Mouse (Mus musculus) limb, embryonic 14.5 days (tissue): ENCODE results near the gene Sppl2c. TPM values are rescaled to one million over a fixed set of nuclear protein-coding genes. Genes with fewer than 3 reads are reported as not detected.
"Not testable (repeated sequence)": the region's sequence is repeated elsewhere in the genome, so short reads cannot be mapped to it uniquely, and the experiment has no call there.

Source experiments
- ATAC-seq: fragments of 200-750 bp; cut with Nextera tagmentation; 2 replicates; pipeline ENCODE4 v1.8.0; 2017; ENCODE audit warnings: low read depth, moderate number of reproducible peaks, moderate TSS enrichment; ENCODE audit not compliant: low FRiP score
- DNase-seq: peaks from one replicate; pipeline ENCODE4 v3.0.0-alpha.2; 2015; ENCODE audit warnings: low spot score
- H3K27ac ChIP-seq: fragments of 300-500 bp; sonication (generic); replicated peaks from 2 replicates; pipeline ENCODE4 v1.5.1; 2014; ENCODE audit warnings: low read depth, mild to moderate bottlenecking, low read length, moderate library complexity, mixed read lengths
- H3K27me3 ChIP-seq: fragments of 300-500 bp; sonication (generic); 2 replicates; pipeline ENCODE4 v1.6.1; 2014; ENCODE audit warnings: low read length, mixed read lengths; ENCODE audit not compliant: control insufficient read depth, insufficient read depth
- H3K36me3 ChIP-seq: fragments of 300-500 bp; sonication (generic); 2 replicates; pipeline ENCODE4 v1.6.1; 2014; ENCODE audit warnings: mild to moderate bottlenecking, low read length, moderate library complexity, mixed read lengths; ENCODE audit not compliant: control insufficient read depth, insufficient read depth
- H3K4me1 ChIP-seq: fragments of 300-500 bp; sonication (generic); 2 replicates; pipeline ENCODE4 v1.6.1; 2014; ENCODE audit warnings: antibody characterized with exemption, low read length, mixed read lengths; ENCODE audit not compliant: control insufficient read depth, insufficient read depth
- H3K4me2 ChIP-seq: fragments of 300-500 bp; sonication (generic); replicated peaks from 2 replicates; pipeline ENCODE4 v1.6.1; 2014; ENCODE audit warnings: low read depth, mild to moderate bottlenecking, low read length, moderate library complexity; ENCODE audit not compliant: severe bottlenecking
- H3K4me3 ChIP-seq: fragments of 300-500 bp; sonication (generic); replicated peaks from 2 replicates; pipeline ENCODE4 v1.5.1; 2014; ENCODE audit warnings: low read length
- H3K9ac ChIP-seq: fragments of 300-500 bp; sonication (generic); 2 replicates; pipeline ENCODE4 v1.6.1; 2014; ENCODE audit warnings: mild to moderate bottlenecking, low read depth, low read length, moderate library complexity; ENCODE audit not compliant: severe bottlenecking
- H3K9me3 ChIP-seq: fragments of 300-500 bp; sonication (generic); 2 replicates; pipeline ENCODE4 v1.6.1; 2016; ENCODE audit warnings: low read length; ENCODE audit not compliant: control insufficient read depth
- POLR2A ChIP-seq: fragments of 200-500 bp; IDR thresholded peaks from 2 replicates; pipeline ENCODE4 v1.8.0; 2012; ENCODE audit warnings: inconsistent platforms, mild to moderate bottlenecking, moderate library complexity, borderline replicate concordance; ENCODE audit not compliant: insufficient read depth, insufficient read length; ENCODE audit errors: extremely low read depth
- WGBS: fragments of 180-500 bp; shearing (Covaris S2); extraction: QIAGEN DNeasy Blood & Tissue Kit; methylation state at CpG from one replicate; pipeline ENCODE4 v1.1.7; 2014; 5-methylcytosine and 5-hydroxymethylcytosine counted together
- polyA plus RNA-seq, 2 experiments: library from polyadenylated mRNA; depleted of rRNA in 1 of 2; stranded (reverse) in 1 of 2; unstranded in 1 of 2; fragments of >200 nt; fragmentation: Nextera tagmentation in 1 of 2; extraction: Ambion mirVana in 1 of 2; gene quantifications; 2 replicates each; pipeline versions ENCODE4 v1.2.1 to v1.2.3; 2012 to 2014

The Sppl2c gene
- polyA plus RNA-seq, 2 experiments: not detected

DNA sequence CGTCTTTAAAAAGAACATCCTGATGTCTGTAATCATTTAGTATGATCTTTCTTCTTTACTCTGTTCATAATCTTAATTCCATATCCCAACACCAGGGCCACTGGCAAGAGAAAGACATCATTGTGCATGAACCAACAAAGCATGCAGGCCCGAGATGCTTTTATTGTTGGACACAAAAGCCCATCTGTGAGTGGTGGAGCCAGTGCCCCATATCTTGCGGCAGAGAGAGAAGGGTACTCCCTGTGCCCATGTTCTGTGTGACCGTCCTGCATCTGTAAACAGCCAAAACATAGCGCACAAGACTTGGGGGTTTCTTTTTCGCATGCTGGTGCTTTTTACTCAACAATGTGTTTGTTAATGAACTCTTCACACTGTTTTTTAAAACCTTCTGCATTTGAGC, 25.1 kb downstream of the Sppl2c start:
- Histone ChIP-seq H3K27me3 (no peaks in the 10 kb centered on the region), H3K9ac (no peak overlapping the region), H3K4me3 (no peak overlapping the region), H3K4me2 (no peak overlapping the region), H3K9me3 (no peaks in the 10 kb centered on the region), H3K4me1 (no peaks in the 10 kb centered on the region), H3K27ac (no peak overlapping the region), H3K36me3 (no peaks in the 10 kb centered on the region)
- no peak for TF ChIP-seq POLR2A
- DNase-seq (no peak), ATAC-seq (no peak)
- 84% methylated on average over 6 of the region's 6 CpGs for WGBS

DNA sequence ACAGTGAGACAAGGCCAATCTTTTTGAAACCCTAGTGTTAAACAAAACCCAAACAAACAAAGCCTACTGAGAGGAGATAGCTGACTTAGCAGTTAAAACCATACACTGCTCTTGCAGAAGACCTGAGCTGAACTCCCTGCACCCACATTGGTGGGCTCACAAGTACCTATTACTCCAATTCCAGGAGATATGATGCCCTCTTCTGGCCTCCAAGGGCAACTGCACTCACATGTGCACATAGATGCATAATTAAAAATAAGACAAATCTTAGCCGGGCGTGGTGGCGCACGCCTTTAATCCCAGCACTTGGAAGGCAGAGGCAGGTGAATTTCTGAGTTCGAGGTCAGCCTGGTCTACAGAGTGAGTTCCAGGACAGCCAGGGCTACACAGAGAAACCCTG, 28.0 kb downstream of the Sppl2c start:
- H3K27ac ChIP-seq, H3K9ac ChIP-seq, DNase-seq, H3K4me1 ChIP-seq, H3K36me3 ChIP-seq, H3K4me3 ChIP-seq, H3K4me2 ChIP-seq, H3K27me3 ChIP-seq, ATAC-seq, H3K9me3 ChIP-seq: not testable (repeated sequence)
- WGBS: 94% methylated on average over 5 of the region's 5 CpGs

- no peaks in the 10 kb centered on the region for H3K4me1 ChIP-seq
- no peak overlapping the region for H3K27ac ChIP-seq
- H3K4me2 ChIP-seq: no peak overlapping the region
- no peak for TF ChIP-seq POLR2A
- no peak overlapping the region for H3K4me3 ChIP-seq
- ATAC-seq (no peak), DNase-seq (no peak)
- no peaks in the 10 kb centered on the region for H3K36me3 ChIP-seq
- no peaks in the 10 kb centered on the region for H3K9me3 ChIP-seq
- H3K9ac ChIP-seq: no peak overlapping the region
- WGBS: 73% methylated on average over 3 of the region's 3 CpGs
- no peaks in the 10 kb centered on the region for H3K27me3 ChIP-seq
Measured at GRCm38 (mm10) chr11:104218075-104218474, 31.9 kb downstream of the Sppl2c start.

- DNase-seq: no peak
- Histone ChIP-seq H3K36me3 (no peaks in the 10 kb centered on the region), H3K4me1 (no peaks in the 10 kb centered on the region), H3K9me3 (no peaks in the 10 kb centered on the region), H3K27me3 (no peaks in the 10 kb centered on the region), H3K4me2 (no peak overlapping the region), H3K27ac (no peak overlapping the region), H3K4me3 (no peak overlapping the region), H3K9ac (no peak overlapping the region)
- ATAC-seq: no peak
- WGBS: 79% methylated on average over 4 of the region's 4 CpGs
- no peak for TF ChIP-seq POLR2A
Measured at GRCm38 (mm10) chr11:104220291-104220690, 34.2 kb downstream of the Sppl2c start.

DNA sequence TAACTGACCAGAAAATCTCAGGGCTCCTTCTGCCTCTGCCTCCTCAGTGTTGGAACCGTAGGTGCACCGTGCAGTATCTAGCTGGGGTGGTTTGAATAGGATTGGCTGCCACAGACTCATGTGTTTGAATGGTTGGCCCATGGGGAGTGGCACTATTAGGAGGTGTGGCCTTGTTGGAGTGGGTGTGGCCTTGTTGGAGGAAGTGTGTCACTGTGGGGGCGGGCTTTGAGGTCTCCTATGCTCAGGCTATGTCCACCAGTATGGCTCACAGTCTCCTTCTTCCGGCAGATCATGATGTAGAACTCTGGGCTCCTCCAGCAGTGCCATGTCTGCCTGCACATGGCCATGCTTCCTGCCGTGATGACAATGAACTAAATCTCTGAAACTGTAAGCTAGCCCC, 35.6 kb downstream of the Sppl2c start:
- no peak for ATAC-seq
- H3K36me3 ChIP-seq: no peaks in the 10 kb centered on the region
- H3K27ac ChIP-seq: no peak overlapping the region
- no peak overlapping the region for H3K4me2 ChIP-seq
- no peaks in the 10 kb centered on the region for H3K9me3 ChIP-seq
- H3K9ac ChIP-seq: no peak overlapping the region
- H3K4me1 ChIP-seq: no peaks in the 10 kb centered on the region
- no peaks in the 10 kb centered on the region for H3K27me3 ChIP-seq
- no peak for DNase-seq
- 73% methylated on average over 5 of the region's 5 CpGs for WGBS
- H3K4me3 ChIP-seq: no peak overlapping the region
- TF ChIP-seq POLR2A: no peak

DNA sequence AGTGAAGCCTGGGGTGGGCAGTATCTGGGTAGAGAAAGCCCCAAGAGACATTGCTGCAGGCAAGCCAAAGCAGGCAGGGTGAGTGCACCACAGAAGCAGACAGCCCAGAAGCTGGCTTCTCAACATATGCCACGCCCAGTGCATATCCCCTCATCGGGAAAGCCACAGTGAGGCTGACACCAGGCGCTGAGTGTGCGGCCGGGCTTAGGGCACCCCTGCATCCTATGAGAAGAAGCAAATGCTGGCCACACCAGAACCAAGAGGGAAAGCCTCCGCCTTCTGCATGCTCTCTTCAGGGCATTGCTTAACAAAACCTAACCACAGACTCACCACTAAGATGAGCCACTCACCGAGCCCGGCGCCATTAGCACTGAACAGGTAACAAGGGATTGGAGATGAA, 37.2 kb downstream of the Sppl2c start:
- TF ChIP-seq POLR2A: no peak
- H3K27me3 ChIP-seq: no peaks in the 10 kb centered on the region
- no peaks in the 10 kb centered on the region for H3K4me1 ChIP-seq
- H3K4me3 ChIP-seq: no peak overlapping the region
- 78% methylated on average over 9 of the region's 9 CpGs for WGBS
- H3K36me3 ChIP-seq: no peaks in the 10 kb centered on the region
- DNase-seq (no peak), ATAC-seq (no peak)
- no peak overlapping the region for H3K9ac ChIP-seq
- H3K4me2 ChIP-seq: no peak overlapping the region
- H3K9me3 ChIP-seq: no peaks in the 10 kb centered on the region
- no peak overlapping the region for H3K27ac ChIP-seq
